Mouse (Mus musculus) thymus, adult 2 months (tissue): Measurements from ENCODE around the gene Hdac11.

Source experiments
- CTCF ChIP-seq: fragments of 200-500 bp; IDR thresholded peaks from 2 replicates; pipeline ENCODE4 v1.5.1; 2012; ENCODE audit warnings: mild to moderate bottlenecking, control low read depth, low read length, moderate library complexity, borderline replicate concordance; ENCODE audit not compliant: control insufficient read depth, poor library complexity, insufficient read depth; ENCODE audit errors: extremely low read depth
- POLR2A ChIP-seq: fragments of 200-500 bp; IDR thresholded peaks from 2 replicates; pipeline ENCODE4 v1.6.1; 2012; ENCODE audit warnings: mild to moderate bottlenecking, low read length, control low read depth, moderate library complexity; ENCODE audit not compliant: control insufficient read depth, poor library complexity, insufficient read depth; ENCODE audit errors: extremely low read depth

DNA sequence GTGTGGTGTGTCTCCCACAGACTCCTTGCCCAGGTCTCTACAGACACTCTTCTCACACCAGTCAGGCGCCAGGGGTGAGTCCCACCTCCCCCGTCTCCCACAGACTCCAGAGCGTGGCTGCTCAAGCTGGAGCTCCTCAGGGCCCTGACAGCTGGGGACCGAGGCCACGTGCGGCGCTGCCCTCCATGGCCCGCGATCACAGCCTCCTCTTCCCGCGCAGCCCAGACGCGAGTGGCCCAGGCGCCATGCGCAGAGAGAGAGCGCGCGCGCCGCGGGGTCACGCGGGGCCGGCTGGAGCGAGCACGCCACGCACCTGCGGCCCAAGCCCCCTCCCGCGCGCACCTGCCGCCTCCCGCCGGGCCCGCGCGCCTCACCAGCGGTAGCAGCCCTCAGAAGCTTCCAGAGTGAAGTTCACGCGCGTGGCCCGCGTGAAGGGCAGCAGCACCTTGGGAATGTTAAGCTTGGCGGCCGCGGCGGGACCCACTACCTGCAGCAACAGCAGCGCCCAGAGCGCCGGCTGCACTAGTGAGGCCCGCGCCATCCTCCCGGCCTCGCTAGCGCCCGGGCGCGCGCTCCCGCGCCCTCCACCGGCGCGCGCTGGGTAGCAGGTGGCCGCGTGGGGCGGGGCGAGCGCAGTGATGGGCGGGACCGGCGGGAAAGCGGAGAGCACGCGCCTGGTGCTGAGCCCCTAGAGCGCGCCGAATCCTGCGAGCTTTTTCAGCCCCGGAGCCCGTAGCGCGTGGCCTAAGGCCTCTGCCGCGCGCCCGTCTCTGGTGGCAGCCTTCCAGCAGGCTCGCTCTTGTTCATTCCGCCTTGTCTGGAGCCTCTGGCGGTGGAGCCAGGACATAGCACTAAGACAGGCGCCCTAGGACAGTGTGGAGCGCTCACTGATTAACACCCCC is 40.0 kb upstream of the Hdac11 start, which contains the start of gene Nup210:
- peak; percentile 60; the same call in 1 of the 2 replicates for TF ChIP-seq CTCF
- TF ChIP-seq POLR2A: peak; percentile 94
